Mouse (Mus musculus) embryonic facial prominence, embryonic 10.5 days (tissue): ENCODE results near the gene Tnnt2. TPM values are rescaled to one million over a fixed set of nuclear protein-coding genes. Genes with fewer than 3 reads are reported as not detected.

Source experiments
- DNase-seq: peaks from one replicate; pipeline ENCODE4 v3.0.0-alpha.2; 2017; ENCODE audit warnings: low spot score
- H3K27ac ChIP-seq: fragments of 300-500 bp; sonication (generic); replicated peaks from 2 replicates; pipeline ENCODE4 v1.5.1; 2016; ENCODE audit warnings: mild to moderate bottlenecking
- H3K27me3 ChIP-seq: fragments of 300-500 bp; sonication (generic); replicated peaks from 2 replicates; pipeline ENCODE4 v1.6.1; 2016; ENCODE audit warnings: low read depth, mild to moderate bottlenecking; ENCODE audit not compliant: poor library complexity, severe bottlenecking
- H3K36me3 ChIP-seq: fragments of 300-500 bp; sonication (generic); replicated peaks from 2 replicates; pipeline ENCODE4 v1.6.1; 2016; ENCODE audit warnings: mild to moderate bottlenecking, moderate library complexity
- H3K4me1 ChIP-seq: fragments of 300-500 bp; sonication (generic); 2 replicates; pipeline ENCODE4 v1.6.1; 2016
- H3K4me3 ChIP-seq: fragments of 300-500 bp; sonication (generic); 2 replicates; pipeline ENCODE4 v1.5.1; 2016; ENCODE audit warnings: mild to moderate bottlenecking, moderate library complexity
- H3K9me3 ChIP-seq: fragments of 300-500 bp; sonication (generic); 2 replicates; pipeline ENCODE4 v1.6.1; 2016; ENCODE audit warnings: mild to moderate bottlenecking
- WGBS: fragments of 180-500 bp; shearing (Covaris S2); methylation state at CpG from one replicate; pipeline ENCODE4 v1.1.7; 2016; 5-methylcytosine and 5-hydroxymethylcytosine counted together
- polyA plus RNA-seq: library from polyadenylated mRNA; unstranded; fragments of >200 nt; fragmentation: Nextera tagmentation; extraction: Ambion mirVana; gene quantifications from 2 replicates; pipeline ENCODE4 v1.2.1, GENCODE M21; 2016

Tnnt2 gene
- polyA plus RNA-seq, 1 experiment from 2014 or later = 1.1 TPM

DNA sequence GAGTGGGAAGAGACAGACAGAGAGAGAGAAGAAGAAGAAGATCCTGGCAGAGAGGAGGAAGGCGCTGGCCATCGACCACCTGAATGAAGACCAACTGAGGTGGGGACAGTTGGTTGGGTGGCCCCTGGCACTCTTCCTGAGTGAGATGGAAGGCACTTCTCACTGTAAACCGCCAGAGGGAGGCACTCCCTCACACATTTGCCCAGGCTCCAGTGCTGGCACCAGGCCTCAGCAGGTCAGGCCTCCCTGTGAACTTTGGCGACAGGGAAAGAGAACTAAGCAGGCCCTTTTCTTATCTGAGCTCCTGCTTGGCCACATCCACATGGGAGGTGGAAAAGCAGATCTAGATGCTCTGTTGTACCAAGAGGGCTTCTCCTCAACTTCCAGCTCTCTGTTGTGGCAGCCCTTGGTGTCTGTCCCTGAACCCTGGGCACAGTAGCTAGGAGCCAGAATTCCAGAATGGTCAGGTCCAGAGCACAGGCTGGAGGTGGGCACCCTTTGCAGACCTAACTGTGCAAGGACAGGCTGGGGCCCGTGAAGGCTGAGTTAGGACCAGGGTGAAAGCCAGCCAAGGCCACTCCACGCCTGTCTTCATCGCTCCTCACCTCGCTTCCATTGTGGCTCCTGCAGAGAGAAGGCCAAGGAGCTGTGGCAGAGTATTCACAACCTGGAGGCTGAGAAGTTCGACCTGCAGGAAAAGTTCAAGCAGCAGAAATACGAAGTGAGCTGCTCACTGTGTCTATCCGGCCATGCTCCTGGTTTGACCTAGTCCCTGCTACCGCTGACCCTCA is 14.8 kb downstream of the Tnnt2 start:
- peak overlapping the region; percentile 37 for H3K27ac ChIP-seq
- no peak overlapping the region for H3K4me3 ChIP-seq
- peaks cover 22% of the 10 kb centered on the region for H3K4me1 ChIP-seq
- H3K36me3 ChIP-seq = no peaks in the 10 kb centered on the region
- WGBS = 69% methylated on average over 12 of the region's 12 CpGs
- H3K9me3 ChIP-seq = no peaks in the 10 kb centered on the region
- H3K27me3 ChIP-seq = 0 out of 2 replicates have a peak, but pooled peaks cover 3% of the 10 kb centered on the region
- peak; percentile 32 for DNase-seq

DNA sequence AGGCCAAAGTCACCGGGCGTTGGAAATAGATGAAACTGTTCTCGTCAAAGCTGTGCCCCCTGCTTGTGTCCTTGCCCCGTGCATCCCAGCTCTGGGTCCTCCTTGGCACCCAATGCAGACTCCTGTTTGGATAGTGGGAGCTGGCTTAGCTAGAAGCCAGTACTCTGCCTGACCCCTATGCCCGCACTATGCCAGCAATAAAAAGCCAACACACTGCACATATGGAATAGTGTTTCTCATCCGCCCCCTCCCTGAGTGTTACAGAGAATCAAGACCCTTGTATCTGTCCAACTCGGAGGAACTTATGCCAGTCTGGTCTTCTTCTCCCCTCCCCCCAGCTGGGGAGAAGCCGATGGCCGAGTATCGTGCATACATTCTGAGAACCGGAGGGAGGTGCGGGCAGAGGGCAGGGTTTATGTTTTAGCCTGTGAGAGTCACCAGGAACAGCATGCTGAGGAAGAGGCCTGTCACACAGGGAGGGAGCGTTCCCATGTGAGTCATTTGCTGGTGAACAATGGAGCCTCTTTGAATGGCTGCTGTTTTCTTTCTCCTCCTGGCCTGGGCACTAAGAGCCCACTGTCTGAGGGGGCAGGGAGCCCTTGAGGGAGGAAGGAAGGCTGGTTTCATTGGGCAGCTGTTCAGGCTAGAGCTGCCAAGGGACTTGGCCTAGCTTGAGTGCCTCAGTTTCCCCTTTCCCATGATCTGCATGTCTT is 16.0 kb downstream of the Tnnt2 start:
- H3K27ac ChIP-seq = peak overlapping the region; percentile 25
- 45% methylated on average over 13 of the region's 13 CpGs for WGBS
- no peak overlapping the region for H3K4me3 ChIP-seq
- no peaks in the 10 kb centered on the region for H3K9me3 ChIP-seq
- peak; percentile 21 for DNase-seq
- no peaks in the 10 kb centered on the region for H3K36me3 ChIP-seq
- H3K4me1 ChIP-seq = peaks cover 31% of the 10 kb centered on the region
- H3K27me3 ChIP-seq = 0 out of 2 replicates have a peak, but pooled peaks cover 3% of the 10 kb centered on the region

- no peaks in the 10 kb centered on the region for H3K9me3 ChIP-seq
- H3K4me3 ChIP-seq = no peak overlapping the region
- 86% methylated on average over 4 of the region's 4 CpGs for WGBS
- peak overlapping the region; percentile 25; the same call in 1 of the 2 replicates for H3K27ac ChIP-seq
- 0 out of 2 replicates have a peak, but pooled peaks cover 3% of the 10 kb centered on the region for H3K27me3 ChIP-seq
- H3K4me1 ChIP-seq = peaks cover 33% of the 10 kb centered on the region
- no peak for DNase-seq
- H3K36me3 ChIP-seq = no peaks in the 10 kb centered on the region
Measured at GRCm38 (mm10) chr1:135853200-135853599, 17.0 kb downstream of the Tnnt2 start.

DNA sequence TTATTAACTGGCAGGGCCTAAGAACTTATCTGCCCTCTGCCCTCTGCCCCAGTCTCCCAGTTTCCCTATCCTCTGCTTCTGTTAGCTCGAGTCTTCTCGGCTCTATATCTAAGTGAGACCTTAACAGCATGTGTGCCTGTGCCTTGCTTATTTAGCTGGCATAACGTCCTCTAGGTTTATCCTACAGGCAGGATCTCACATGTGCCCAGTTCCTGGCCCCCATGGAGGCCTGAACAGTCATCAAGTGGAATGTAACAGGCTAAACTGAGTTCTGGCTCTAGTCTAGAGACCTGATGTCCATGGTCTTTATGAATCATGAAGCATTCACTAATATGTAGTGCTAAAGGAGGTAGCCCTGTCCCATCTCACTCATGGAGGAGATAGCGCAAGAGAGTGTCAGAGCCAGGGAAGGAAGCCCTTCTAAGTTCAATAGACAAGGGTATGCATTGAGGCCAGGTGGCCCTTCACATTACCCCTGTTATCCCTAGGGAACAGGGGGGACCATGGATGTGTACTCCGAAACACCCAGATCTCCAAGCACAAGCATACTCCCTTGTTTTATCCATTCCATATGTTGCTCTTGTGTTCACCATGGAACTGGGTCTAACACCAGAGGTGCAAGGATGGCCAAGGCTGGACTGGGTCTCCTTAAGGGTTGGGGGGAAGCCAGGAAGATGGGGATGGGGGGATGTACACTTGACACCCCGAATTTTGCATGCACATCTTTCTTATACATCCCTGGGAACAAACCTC is 18.6 kb downstream of the Tnnt2 start:
- Histone ChIP-seq H3K4me3 (no peak overlapping the region), H3K9me3 (no peaks in the 10 kb centered on the region), H3K27ac (no peak overlapping the region), H3K4me1 (peaks cover 33% of the 10 kb centered on the region), H3K27me3 (0 out of 2 replicates have a peak, but pooled peaks cover 3% of the 10 kb centered on the region), H3K36me3 (no peaks in the 10 kb centered on the region)
- 82% methylated on average over 6 of the region's 6 CpGs for WGBS
- no peak for DNase-seq

DNA sequence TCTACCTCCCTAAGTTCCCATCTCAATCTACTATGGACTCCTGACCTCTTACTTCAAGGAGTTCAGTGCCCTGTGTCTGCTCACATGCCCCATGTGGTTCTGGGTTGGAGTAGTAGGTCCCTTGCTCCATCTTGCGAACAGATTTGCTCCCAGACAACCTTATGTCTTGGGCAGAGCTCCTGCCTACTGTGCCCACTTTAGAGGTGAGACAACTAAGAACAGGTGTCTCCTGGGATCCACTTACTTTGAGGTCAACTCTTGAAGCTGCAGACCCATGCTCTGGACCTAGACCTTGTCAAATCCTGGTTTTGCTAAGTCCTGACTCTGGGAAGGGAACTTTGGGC is 19.2 kb downstream of the Tnnt2 start:
- no peak for DNase-seq
- Histone ChIP-seq H3K27ac (no peak overlapping the region), H3K4me3 (no peak overlapping the region), H3K36me3 (no peaks in the 10 kb centered on the region), H3K27me3 (0 out of 2 replicates have a peak, but pooled peaks cover 3% of the 10 kb centered on the region), H3K4me1 (peaks cover 33% of the 10 kb centered on the region), H3K9me3 (no peaks in the 10 kb centered on the region)
- WGBS = 90% methylated on average over 1 of the region's 1 CpGs

DNA sequence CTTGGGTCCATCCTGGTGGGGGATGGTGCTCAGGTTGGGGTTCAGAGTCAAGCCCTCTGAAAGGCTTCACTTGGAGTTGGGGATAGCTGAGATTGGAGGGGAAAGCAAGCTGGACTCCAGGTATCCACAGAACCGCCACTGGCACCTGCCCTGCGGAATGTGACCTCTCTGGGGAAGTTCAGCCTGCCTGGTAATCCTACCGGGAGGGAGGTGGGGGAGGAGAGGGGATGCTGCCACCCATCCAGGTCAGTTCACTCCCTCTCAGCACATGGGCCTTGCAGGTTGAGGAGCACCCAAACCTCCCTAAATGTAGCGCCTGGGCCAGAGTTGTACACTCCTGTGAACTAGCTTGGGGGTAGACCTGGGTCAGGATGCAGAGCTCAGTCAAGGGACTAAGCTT is 19.9 kb downstream of the Tnnt2 start:
- DNase-seq = no peak
- Histone ChIP-seq H3K9me3 (no peaks in the 10 kb centered on the region), H3K27ac (no peak overlapping the region), H3K36me3 (no peaks in the 10 kb centered on the region), H3K27me3 (0 out of 2 replicates have a peak, but pooled peaks cover 3% of the 10 kb centered on the region), H3K4me3 (no peak overlapping the region), H3K4me1 (peaks cover 28% of the 10 kb centered on the region)
- WGBS = 67% methylated on average over 4 of the region's 4 CpGs

DNA sequence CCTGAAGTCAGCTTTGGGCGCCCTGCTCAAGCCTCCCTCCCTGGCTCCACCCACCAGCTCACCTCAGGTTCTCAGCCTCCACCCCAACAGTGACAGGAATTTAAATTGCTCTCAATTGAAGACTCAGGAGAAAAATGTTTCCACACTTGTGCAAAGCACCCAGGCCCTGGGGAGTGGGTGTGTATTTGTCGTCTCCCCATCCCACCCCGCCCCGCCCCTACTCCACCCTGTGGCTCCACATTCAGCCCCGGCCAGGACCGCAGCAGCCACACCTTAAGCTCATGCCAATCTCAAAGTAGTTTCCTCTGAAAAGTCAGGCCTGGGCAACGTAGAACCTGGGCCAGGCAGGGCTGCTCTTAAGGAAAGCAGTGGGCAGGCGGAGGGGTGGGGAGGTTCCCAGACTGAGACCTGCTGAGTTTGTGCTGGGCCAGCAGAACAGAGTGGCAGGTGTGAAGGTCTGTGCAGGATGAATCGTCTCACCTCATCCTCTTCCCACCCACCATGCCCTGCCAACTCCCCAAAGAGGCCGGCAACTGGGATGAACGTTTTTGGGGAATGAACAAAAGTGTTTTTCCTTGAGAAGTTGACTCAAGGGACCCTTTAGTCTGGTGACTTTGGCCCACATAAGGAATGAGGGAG is 21.1 kb downstream of the Tnnt2 start:
- Histone ChIP-seq H3K27me3 (0 out of 2 replicates have a peak, but pooled peaks cover 2% of the 10 kb centered on the region), H3K27ac (no peak overlapping the region)
- 58% methylated on average over 11 of the region's 11 CpGs for WGBS

GRCm38 (mm10) chr1:135858533-135858932 is 22.4 kb downstream of the Tnnt2 start:
- Histone ChIP-seq H3K27ac (no peak overlapping the region), H3K4me1 (0 out of 2 replicates have a peak, but pooled peaks cover 11% of the 10 kb centered on the region), H3K27me3 (no peaks in the 10 kb centered on the region), H3K36me3 (no peaks in the 10 kb centered on the region), H3K9me3 (no peaks in the 10 kb centered on the region), H3K4me3 (no peak overlapping the region)
- WGBS = 91% methylated on average over 7 of the region's 7 CpGs
- DNase-seq = no peak

More for the DNA sequence above, 21.1 kb downstream of the Tnnt2 start:
- H3K4me3 ChIP-seq = no peak overlapping the region
- no peak for DNase-seq
- H3K9me3 ChIP-seq = no peaks in the 10 kb centered on the region
- peaks cover 16% of the 10 kb centered on the region for H3K4me1 ChIP-seq
- H3K36me3 ChIP-seq = no peaks in the 10 kb centered on the region

DNA sequence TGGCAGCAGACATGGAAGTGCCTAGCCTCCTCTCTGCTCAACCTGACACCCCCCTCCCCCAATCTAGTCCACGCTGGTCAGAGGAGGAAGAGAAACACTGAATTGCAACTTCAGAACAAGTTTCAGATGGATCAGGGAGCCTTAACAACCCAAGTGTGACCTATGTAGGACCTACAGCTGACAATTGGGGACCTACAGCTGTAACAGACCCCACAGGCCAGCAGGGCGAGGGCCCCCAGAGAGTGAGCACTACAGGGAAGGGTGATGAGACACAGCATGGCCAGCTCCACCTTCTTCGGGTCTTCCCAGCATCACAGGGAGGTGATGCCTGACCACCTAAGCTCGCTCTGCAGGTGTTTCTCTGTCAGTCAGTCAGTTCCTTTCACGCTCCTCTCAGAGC is 24.9 kb downstream of the Tnnt2 start:
- H3K9me3 ChIP-seq = no peaks in the 10 kb centered on the region
- no peak overlapping the region for H3K4me3 ChIP-seq
- DNase-seq = no peak
- peaks cover 4% of the 10 kb centered on the region for H3K27me3 ChIP-seq
- H3K36me3 ChIP-seq = no peaks in the 10 kb centered on the region
- H3K27ac ChIP-seq = no peak overlapping the region
- 0 out of 2 replicates have a peak, but pooled peaks cover 9% of the 10 kb centered on the region for H3K4me1 ChIP-seq
- 74% methylated on average over 5 of the region's 5 CpGs for WGBS

DNA sequence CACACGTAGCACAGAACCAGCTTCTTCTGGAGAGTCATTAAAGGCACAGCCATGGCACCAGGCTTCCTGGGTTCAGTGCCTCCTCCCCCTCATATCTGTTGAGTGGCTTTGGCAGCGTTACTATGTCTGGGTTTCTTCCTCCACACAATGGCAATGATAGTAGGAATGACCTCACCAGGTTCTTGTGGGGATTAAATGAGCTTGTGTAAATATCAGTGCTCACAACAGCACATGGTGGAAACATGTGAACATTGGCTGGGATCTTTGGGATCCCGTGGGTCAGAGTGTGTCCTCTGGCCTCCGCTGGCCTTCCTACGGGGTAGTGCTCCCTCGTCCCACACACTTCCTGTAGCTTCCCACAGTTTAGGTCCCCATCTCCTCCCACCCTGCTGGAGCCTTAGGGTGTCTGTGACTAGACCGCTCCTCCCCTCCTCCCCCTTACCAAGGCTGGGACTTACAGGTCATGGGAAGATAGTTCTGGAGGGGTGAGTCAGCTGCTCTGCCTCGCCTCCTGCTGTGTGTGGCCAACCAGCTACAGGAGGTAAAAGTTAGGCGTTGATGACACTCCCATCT is 25.9 kb downstream of the Tnnt2 start:
- peaks cover 10% of the 10 kb centered on the region for H3K27me3 ChIP-seq
- no peaks in the 10 kb centered on the region for H3K36me3 ChIP-seq
- no peak overlapping the region for H3K27ac ChIP-seq
- no peak overlapping the region for H3K4me3 ChIP-seq
- DNase-seq = no peak
- H3K9me3 ChIP-seq = no peaks in the 10 kb centered on the region
- 0 out of 2 replicates have a peak, but pooled peaks cover 4% of the 10 kb centered on the region for H3K4me1 ChIP-seq
- WGBS = 77% methylated on average over 9 of the region's 9 CpGs

DNA sequence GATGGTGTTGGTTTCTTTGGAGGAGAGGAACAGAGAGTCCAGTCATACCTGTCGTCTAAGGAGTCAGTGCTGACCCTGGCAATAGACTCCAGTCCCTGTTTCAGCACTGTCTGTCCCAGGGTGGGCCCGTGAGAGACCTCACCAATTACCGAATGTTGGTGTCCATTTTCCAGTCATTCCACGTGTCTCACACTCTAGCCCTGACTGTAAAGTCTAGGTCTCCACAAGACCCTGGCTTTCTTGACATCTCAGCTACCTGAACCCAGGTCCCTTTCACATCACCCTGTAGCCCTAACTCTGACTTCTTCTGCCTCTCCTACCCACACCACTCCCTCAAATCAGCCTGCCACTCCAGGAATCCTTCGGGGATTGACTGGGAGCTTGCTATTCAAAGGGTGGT is 26.4 kb downstream of the Tnnt2 start:
- no peaks in the 10 kb centered on the region for H3K9me3 ChIP-seq
- no peak overlapping the region for H3K27ac ChIP-seq
- H3K36me3 ChIP-seq = no peaks in the 10 kb centered on the region
- H3K4me1 ChIP-seq = no peaks in the 10 kb centered on the region
- peaks cover 10% of the 10 kb centered on the region for H3K27me3 ChIP-seq
- 81% methylated on average over 5 of the region's 5 CpGs for WGBS
- DNase-seq = no peak
- H3K4me3 ChIP-seq = no peak overlapping the region
